In genomic region chr2:20705110-20705509, GRCm38 (mm10) we compare ENCODE assay signal across 17 mouse cellular contexts.
"Had no signal": no experiment of that assay in that cellular context is flagged by ENCODE, and none has a peak within 500 bp of the region (broad histone marks: within the 10 kb centered on the region; RNA-seq: fewer than 3 reads in every experiment).

No protein-coding gene starts in this region.

- H3K4me3 ChIP-seq: left cerebral cortex, adult 2 months; limb, embryonic 12.5 days; lung, embryonic 15.5 days; megakaryocyte, embryonic 14.5 days had no signal

- H3K4me2 ChIP-seq: limb, embryonic 12.5 days; lung, embryonic 15.5 days; midbrain, embryonic 11.5 days had no signal

- H3K9ac ChIP-seq: limb, embryonic 12.5 days; liver, embryonic 14.5 days; lung, embryonic 15.5 days had no signal

- H3K4me1 ChIP-seq: limb, embryonic 12.5 days; lung, embryonic 15.5 days; megakaryocyte, embryonic 14.5 days had no signal

- H3K27ac ChIP-seq: kidney, postnatal 0 days; left cerebral cortex, adult 2 months; limb, embryonic 12.5 days; liver, embryonic 14.5 days; lung, embryonic 15.5 days had no signal

- H3K36me3 ChIP-seq: limb, embryonic 12.5 days had no signal

- DNase-seq: kidney, adult 18-20 months; kidney, postnatal 25 days; layer of hippocampus, postnatal 36 days; liver; lung, adult 18-20 months; lung, postnatal 10 days; lung, postnatal 36 days; midbrain, embryonic 14.5 days; thymus, adult 18-20 months; thymus, postnatal 36 days had no signal

- H3K27me3 ChIP-seq: limb, embryonic 12.5 days; lung, embryonic 15.5 days; megakaryocyte, embryonic 14.5 days had no signal

- H3K9me3 ChIP-seq: limb, embryonic 12.5 days; lung, embryonic 15.5 days had no signal
